Mouse (Mus musculus) midbrain, embryonic 16.5 days (tissue): Measurements from ENCODE around the gene Dennd2c. TPM values are rescaled to one million over a fixed set of nuclear protein-coding genes. Genes with fewer than 3 reads are reported as not detected.

ENCODE experiments used
- ATAC-seq: fragments of 200-750 bp; cut with Nextera tagmentation; 2 replicates; pipeline ENCODE4 v1.8.0; 2017; ENCODE audit warnings: moderate TSS enrichment
- H3K27ac ChIP-seq: fragments of 300-500 bp; sonication (generic); 2 replicates; pipeline ENCODE4 v1.5.1; 2014; ENCODE audit warnings: mild to moderate bottlenecking, low read length, mixed read lengths
- H3K27me3 ChIP-seq: fragments of 300-500 bp; sonication (generic); 2 replicates; pipeline ENCODE4 v1.6.1; 2014; ENCODE audit warnings: low read depth, low read length, mixed read lengths; ENCODE audit not compliant: control insufficient read depth, insufficient read depth
- H3K36me3 ChIP-seq: fragments of 300-500 bp; sonication (generic); 2 replicates; pipeline ENCODE4 v1.6.1; 2014; ENCODE audit warnings: mild to moderate bottlenecking, low read length, moderate library complexity, mixed read lengths; ENCODE audit not compliant: control insufficient read depth, insufficient read depth
- H3K4me1 ChIP-seq: fragments of 300-500 bp; sonication (generic); 2 replicates; pipeline ENCODE4 v1.6.1; 2014; ENCODE audit warnings: mild to moderate bottlenecking, low read length, mixed read lengths; ENCODE audit not compliant: control insufficient read depth, insufficient read depth
- H3K4me2 ChIP-seq: fragments of 300-500 bp; sonication (generic); 2 replicates; pipeline ENCODE4 v1.6.1; 2014; ENCODE audit warnings: mild to moderate bottlenecking, low read length, mixed read lengths
- H3K4me3 ChIP-seq: fragments of 300-500 bp; sonication (generic); 2 replicates; pipeline ENCODE4 v1.5.1; 2014; ENCODE audit warnings: low read depth, mild to moderate bottlenecking, low read length, moderate library complexity, mixed read lengths
- H3K9ac ChIP-seq: fragments of 300-500 bp; sonication (generic); 2 replicates; pipeline ENCODE4 v1.6.1; 2014; ENCODE audit warnings: low read depth, low read length, mixed read lengths
- H3K9me3 ChIP-seq: fragments of 300-500 bp; sonication (generic); replicated peaks from 2 replicates; pipeline ENCODE4 v1.6.1; 2014; ENCODE audit warnings: mild to moderate bottlenecking, low read length, mixed read lengths; ENCODE audit not compliant: control insufficient read depth, poor library complexity, severe bottlenecking
- WGBS: fragments of 180-500 bp; shearing (Covaris S2); extraction: QIAGEN DNeasy Blood & Tissue Kit; methylation state at CpG from one replicate; pipeline ENCODE4 v1.1.7; 2014; 5-methylcytosine and 5-hydroxymethylcytosine counted together
- polyA plus RNA-seq: library from polyadenylated mRNA; unstranded; fragments of >200 nt; fragmentation: Nextera tagmentation; extraction: Ambion mirVana; gene quantifications from 2 replicates; pipeline ENCODE4 v1.2.1, GENCODE M21; 2015

Gene Dennd2c
- polyA plus RNA-seq, 1 experiment from 2014 or later, result 1.2 TPM

DNA sequence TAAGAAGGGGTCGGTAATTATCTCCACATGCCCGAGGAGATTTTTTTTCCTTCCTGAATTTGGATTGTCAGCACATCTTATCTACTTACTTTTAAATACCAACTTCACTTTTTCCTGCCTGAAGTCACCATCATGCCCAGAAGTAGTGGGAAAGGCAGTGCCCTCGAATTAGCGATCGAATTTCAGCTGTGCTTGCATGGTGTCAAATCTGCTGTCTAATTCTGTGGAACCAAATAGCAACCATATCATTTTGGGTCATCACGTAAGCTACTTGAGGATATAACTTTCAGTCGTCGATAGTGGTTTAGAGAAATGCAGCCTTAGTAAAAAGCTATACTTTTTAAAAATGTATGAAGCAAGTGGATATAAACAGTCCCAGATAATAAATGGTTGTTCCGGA, 25.9 kb upstream of the Dennd2c start:
- no peak overlapping the region for H3K9ac ChIP-seq
- no peaks in the 10 kb centered on the region for H3K36me3 ChIP-seq
- ATAC-seq, result no peak
- H3K27me3 ChIP-seq, result no peaks in the 10 kb centered on the region
- H3K27ac ChIP-seq, result no peak overlapping the region
- no peaks in the 10 kb centered on the region for H3K4me1 ChIP-seq
- H3K9me3 ChIP-seq, result no peaks in the 10 kb centered on the region
- H3K4me3 ChIP-seq, result no peak overlapping the region
- WGBS, result 92% methylated on average over 9 of the region's 9 CpGs
- no peak overlapping the region for H3K4me2 ChIP-seq

DNA sequence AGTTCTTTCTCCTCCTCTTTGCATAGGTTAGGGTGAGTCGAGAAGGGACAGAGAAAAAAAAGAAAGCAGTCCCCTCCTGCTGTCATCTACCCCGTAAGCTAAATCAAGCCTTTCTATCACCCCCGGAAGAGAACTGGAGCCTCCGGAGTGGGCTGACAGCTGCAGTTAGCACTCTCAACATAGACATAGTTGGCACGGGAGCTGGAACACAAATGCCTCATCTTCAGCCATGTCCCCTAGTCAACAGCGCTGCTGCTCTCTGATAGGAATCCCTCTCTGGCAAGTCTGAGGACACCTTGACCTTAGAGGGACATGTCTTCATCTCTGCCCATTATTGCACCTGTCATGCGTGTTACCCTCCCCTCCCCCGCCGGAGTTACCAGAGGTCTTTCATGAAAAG, 23.1 kb upstream of the Dennd2c start:
- Histone ChIP-seq H3K4me1 (no peaks in the 10 kb centered on the region), H3K9ac (no peak overlapping the region), H3K4me3 (no peak overlapping the region), H3K4me2 (no peak overlapping the region), H3K27ac (no peak overlapping the region), H3K9me3 (no peaks in the 10 kb centered on the region), H3K27me3 (no peaks in the 10 kb centered on the region), H3K36me3 (no peaks in the 10 kb centered on the region)
- WGBS, result 86% methylated on average over 9 of the region's 9 CpGs
- ATAC-seq, result no peak

DNA sequence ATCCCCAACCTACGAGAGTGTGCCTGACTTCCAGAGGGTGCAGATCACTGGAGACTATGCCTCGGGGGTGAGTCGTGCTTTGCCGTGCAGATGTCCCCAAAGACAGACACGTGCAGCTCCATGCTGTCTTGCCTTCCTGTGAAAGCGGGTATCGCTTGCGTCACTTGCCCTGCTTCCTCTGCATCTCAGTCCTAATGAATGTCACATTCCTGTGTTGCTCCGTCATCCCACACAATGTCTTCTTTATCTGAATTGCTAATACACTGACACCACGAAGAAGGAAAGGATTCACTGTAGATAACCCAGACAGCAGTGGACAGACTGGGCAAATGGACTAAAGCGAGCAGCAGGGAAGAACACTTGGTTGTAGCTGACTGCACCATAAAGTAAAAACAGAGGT, 21.4 kb upstream of the Dennd2c start:
- no peaks in the 10 kb centered on the region for H3K4me1 ChIP-seq
- H3K4me3 ChIP-seq, result no peak overlapping the region
- H3K27me3 ChIP-seq, result no peaks in the 10 kb centered on the region
- 58% methylated on average over 11 of the region's 11 CpGs for WGBS
- no peak overlapping the region for H3K4me2 ChIP-seq
- no peak overlapping the region for H3K27ac ChIP-seq
- ATAC-seq, result no peak
- H3K36me3 ChIP-seq, result no peaks in the 10 kb centered on the region
- H3K9me3 ChIP-seq, result no peaks in the 10 kb centered on the region
- no peak overlapping the region for H3K9ac ChIP-seq

DNA sequence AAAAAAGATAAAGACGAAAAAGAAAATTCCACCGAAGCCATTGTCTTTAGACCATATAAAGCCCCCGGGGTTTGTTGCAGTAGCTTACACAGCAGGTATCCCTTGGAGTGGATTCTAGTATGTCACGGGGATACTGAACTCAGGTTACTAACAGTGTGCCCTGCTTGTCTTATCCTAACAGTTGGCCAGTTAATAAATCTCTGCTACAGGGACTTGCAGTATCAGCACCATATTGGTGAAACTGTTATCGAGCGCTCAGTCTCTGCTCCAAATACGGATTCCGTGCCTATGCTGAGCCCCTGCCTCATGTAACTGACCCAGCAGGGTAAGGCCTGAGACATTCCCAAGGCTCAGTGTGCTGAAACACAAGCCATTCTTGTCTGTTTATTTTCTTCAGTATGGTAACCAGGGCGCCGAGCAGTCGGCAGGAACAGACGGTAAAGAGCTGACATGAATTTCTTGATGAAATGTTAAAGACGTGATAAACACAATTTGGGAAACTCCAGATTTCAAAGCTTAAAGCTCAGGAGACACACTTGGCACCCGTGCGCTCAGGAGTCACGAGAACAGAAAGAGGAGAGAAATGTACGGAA, 20.4 kb upstream of the Dennd2c start:
- no peak for ATAC-seq
- H3K4me1 ChIP-seq, result no peaks in the 10 kb centered on the region
- WGBS, result 86% methylated on average over 17 of the region's 17 CpGs

DNA sequence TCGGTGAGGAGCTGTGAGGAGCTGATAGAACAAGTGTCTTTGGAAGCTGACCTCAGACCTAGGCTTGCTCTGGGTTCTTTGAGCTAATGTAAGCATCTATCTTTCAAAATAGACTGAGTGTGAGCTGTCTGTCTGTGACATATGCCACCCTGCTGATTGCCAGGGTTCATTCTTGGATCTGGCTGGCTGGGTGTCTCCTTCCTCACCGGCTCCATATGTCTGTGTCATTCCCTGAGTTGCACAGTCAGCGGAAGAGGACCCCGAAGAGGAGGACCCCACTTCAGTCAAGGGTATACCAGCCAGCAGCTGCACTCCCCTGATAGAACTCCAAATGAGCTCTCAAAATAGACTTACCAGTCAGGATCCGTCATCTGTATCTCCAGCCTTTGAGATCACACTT, 19.6 kb upstream of the Dennd2c start:
- H3K27me3 ChIP-seq, result no peaks in the 10 kb centered on the region
- H3K27ac ChIP-seq, result no peak overlapping the region
- H3K9ac ChIP-seq, result no peak overlapping the region
- no peak overlapping the region for H3K4me2 ChIP-seq
- no peaks in the 10 kb centered on the region for H3K9me3 ChIP-seq
- H3K36me3 ChIP-seq, result no peaks in the 10 kb centered on the region
- ATAC-seq, result no peak
- H3K4me1 ChIP-seq, result no peaks in the 10 kb centered on the region
- WGBS, result 90% methylated on average over 5 of the region's 5 CpGs
- H3K4me3 ChIP-seq, result no peak overlapping the region

More for the DNA sequence above, 20.4 kb upstream of the Dennd2c start:
- H3K9me3 ChIP-seq, result no peaks in the 10 kb centered on the region
- no peak overlapping the region for H3K4me3 ChIP-seq
- H3K27ac ChIP-seq, result no peak overlapping the region
- no peak overlapping the region for H3K9ac ChIP-seq
- no peaks in the 10 kb centered on the region for H3K27me3 ChIP-seq
- no peak overlapping the region for H3K4me2 ChIP-seq
- H3K36me3 ChIP-seq, result no peaks in the 10 kb centered on the region

DNA sequence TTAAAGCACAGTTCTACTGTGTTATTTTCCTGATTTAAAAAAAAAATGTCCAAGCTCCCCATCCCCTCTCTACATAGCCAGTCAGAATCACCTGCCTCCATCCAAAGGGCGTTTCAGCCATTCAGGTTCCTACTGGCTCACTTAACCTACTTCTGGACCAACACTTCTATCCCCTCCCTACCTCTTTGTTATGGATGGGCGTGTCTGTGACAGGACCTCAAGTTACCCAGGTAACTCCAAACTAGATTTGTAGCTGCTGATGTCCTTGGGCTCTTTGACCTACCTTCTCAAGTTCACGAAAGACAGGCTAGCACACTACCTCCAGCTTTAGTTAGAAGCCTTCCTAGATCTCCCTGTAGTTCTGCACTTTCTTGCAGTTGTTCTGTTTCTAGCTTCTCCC, 16.4 kb upstream of the Dennd2c start:
- WGBS, result 81% methylated on average over 3 of the region's 3 CpGs
- H3K36me3 ChIP-seq, result no peaks in the 10 kb centered on the region

DNA sequence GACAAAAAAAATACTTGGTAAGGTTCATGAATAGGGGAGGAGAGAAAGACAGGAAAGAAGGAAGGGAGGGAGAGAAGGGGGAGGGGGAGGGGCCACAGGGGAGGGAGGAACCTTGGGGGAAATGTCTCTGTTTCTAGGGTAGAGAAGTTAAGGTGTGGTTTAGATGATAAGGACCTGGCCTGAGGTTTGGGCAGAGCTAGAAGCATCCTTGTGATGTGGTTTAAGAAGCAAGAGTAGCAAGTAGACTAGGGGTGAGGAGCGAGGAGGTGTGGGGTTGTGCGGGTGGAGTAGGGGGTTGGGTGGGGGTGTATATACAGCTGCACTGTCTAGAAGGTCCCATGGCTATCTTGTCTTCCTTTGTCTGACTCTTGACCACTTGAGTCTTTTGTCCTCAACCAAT, 10.7 kb upstream of the Dennd2c start:
- no peak for ATAC-seq
- Histone ChIP-seq H3K9me3 (no peaks in the 10 kb centered on the region), H3K27me3 (no peaks in the 10 kb centered on the region), H3K36me3 (no peaks in the 10 kb centered on the region), H3K4me2 (no peak overlapping the region), H3K9ac (no peak overlapping the region), H3K27ac (no peak overlapping the region), H3K4me1 (no peaks in the 10 kb centered on the region), H3K4me3 (no peak overlapping the region)
- WGBS, result 92% methylated on average over 2 of the region's 2 CpGs

More for the DNA sequence above, 16.4 kb upstream of the Dennd2c start:
- Histone ChIP-seq H3K4me2 (no peak overlapping the region), H3K9ac (no peak overlapping the region), H3K4me3 (no peak overlapping the region), H3K27ac (no peak overlapping the region), H3K9me3 (no peaks in the 10 kb centered on the region), H3K27me3 (no peaks in the 10 kb centered on the region), H3K4me1 (no peaks in the 10 kb centered on the region)
- ATAC-seq, result no peak

DNA sequence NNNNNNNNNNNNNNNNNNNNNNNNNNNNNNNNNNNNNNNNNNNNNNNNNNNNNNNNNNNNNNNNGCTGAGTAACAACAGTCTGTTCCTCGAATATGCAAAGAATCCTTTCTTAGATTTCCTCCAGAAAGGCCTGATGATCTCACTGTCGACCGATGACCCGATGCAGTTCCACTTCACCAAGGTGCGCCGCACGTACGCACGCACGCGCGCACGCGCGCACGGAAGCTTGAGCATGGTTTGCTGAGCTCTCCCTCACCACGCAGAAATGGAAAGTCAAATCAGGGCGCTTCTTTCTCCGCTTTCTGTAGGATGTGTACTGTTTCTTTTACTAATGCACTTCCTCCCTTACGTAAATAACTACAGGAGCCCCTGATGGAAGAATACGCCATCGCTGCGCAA, 3.7 kb upstream of the Dennd2c start:
- 79% methylated on average over 23 of the region's 23 CpGs for WGBS
- H3K4me2 ChIP-seq, result no peak overlapping the region
- no peak for ATAC-seq

DNA sequence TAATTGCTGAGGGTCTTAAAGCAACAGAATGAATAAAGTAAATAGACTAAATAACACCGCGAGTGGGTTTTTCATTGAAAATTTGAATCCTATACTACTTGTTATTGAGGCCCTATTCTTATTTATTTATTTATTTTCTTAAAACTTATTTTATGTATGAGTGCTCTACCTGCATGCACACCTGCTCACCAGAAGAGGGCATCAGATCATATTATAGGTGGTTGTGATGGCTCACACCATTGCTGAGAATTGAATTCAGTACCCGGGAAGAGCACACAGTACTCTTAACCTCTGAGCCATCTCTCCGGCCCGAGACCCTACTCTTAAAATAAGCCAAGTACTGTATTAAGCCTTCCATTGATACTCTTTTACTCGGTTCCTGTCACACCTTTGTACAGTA, 2.7 kb upstream of the Dennd2c start:
- no peak for ATAC-seq
- WGBS, result 89% methylated on average over 6 of the region's 6 CpGs

More for the DNA sequence above, 3.7 kb upstream of the Dennd2c start:
- H3K4me1 ChIP-seq, result peaks cover 11% of the 10 kb centered on the region; the same call in 1 of the 2 replicates
- H3K4me3 ChIP-seq, result no peak overlapping the region
- no peak overlapping the region for H3K9ac ChIP-seq
- H3K27me3 ChIP-seq, result no peaks in the 10 kb centered on the region; the same call in 1 of the 2 replicates
- H3K36me3 ChIP-seq, result no peaks in the 10 kb centered on the region
- H3K27ac ChIP-seq, result no peak overlapping the region
- no peaks in the 10 kb centered on the region for H3K9me3 ChIP-seq

More for the DNA sequence above, 2.7 kb upstream of the Dennd2c start:
- H3K4me2 ChIP-seq, result no peak overlapping the region
- no peak overlapping the region for H3K4me3 ChIP-seq
- H3K27ac ChIP-seq, result no peak overlapping the region
- H3K4me1 ChIP-seq, result peaks cover 11% of the 10 kb centered on the region; the same call in 1 of the 2 replicates
- no peaks in the 10 kb centered on the region for H3K36me3 ChIP-seq
- H3K9ac ChIP-seq, result no peak overlapping the region
- H3K9me3 ChIP-seq, result no peaks in the 10 kb centered on the region
- peaks cover 4% of the 10 kb centered on the region for H3K27me3 ChIP-seq
